Mouse (Mus musculus): ENCODE measurements around the gene 6430550D23Rik. TPM values are rescaled to one million over a fixed set of nuclear protein-coding genes. Genes with fewer than 3 reads are reported as not detected.
"Not testable (repeated sequence)": the region's sequence is repeated elsewhere in the genome, so short reads cannot be mapped to it uniquely, and the experiment has no call there.

6430550D23Rik gene
- polyA plus RNA-seq, 1 experiment, result not detected

DNA sequence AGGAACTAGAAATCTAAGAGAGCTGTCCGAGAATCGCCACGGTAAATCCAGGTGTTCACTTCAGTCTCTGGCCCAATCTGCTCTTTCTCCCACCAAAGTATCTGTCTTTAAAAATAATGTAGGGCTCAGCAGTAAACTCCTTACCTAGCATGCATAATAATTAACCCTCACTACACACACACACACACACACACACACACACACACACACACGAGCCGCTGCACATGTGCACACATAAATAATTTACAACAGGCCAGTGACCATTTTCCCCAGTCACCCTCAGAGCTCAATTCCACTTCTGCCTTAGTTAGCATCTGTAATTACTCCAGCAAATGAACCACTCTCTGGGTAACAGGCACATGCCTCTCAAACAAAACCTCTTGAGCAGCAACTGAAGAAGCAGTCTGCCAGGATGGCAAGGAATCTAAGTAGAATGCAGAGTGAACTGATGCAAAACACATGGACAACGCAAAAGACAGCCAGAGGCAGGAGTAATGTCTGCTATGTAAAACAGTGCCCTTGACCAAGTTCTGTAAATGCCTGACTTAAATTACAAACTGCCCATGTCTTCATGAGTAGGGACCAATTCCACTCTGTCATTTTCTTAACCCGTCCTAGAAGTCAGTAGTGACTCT is 78.9 kb downstream of the 6430550D23Rik start:
- Histone ChIP-seq H3K4me3 (ENCODE audit: insufficient read depth, low read depth, low read length) (no peak overlapping the region), H3K4me1 (ENCODE audit: control insufficient read depth, insufficient read depth, low read length) (peaks cover 4% of the 10 kb centered on the region; the same call in 1 of the 2 replicates), H3K27ac (ENCODE audit: insufficient read depth, low read depth, low read length) (no peak overlapping the region)
- WGBS, result 62% methylated on average over 7 of the region's 7 CpGs
- TF ChIP-seq POLR2A (IDR thresholded peaks at IDR 0.05; ENCODE audit: insufficient read depth, low read depth, low read length) (no peak), CTCF (IDR thresholded peaks at IDR 0.05; ENCODE audit: insufficient read depth, low read depth, low read length) (no peak)

DNA sequence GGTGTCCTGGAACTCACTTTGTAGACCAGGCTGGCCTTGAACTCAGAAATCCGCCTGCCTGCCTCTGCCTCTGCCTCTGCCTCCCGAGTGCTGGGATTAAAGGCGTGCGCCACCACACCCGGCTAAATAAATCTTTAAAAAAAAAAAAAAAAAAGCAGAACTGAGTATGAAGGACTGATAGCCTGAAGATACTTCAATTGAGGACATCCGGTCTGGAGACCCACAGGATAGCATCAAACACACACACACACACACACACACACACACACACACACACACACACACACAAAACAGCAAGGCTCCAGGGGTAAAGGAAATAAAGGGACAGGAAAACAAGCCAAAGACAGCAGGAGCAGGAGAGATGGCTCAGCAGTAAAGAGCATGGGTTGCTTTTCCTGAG is 82.6 kb downstream of the 6430550D23Rik start:
- not testable (repeated sequence) for H3K4me3 ChIP-seq (ENCODE audit: insufficient read depth, low read depth, low read length); H3K27ac ChIP-seq (ENCODE audit: insufficient read depth, low read depth, low read length); H3K4me1 ChIP-seq (ENCODE audit: control insufficient read depth, insufficient read depth, low read length)
- 95% methylated on average over 6 of the region's 6 CpGs for WGBS

Other genes starting within 250 kb of the 6430550D23Rik start
- gene Mmp24, start 232.6 kb downstream of the 6430550D23Rik start, polyA plus RNA-seq (2012; ENCODE audit: insufficient read depth, insufficient read length, low replicate concordance, missing spikeins), result not detected in 2 replicates
- not detected in 2 replicates for gene BC029722, start 188.6 kb downstream of the 6430550D23Rik start, polyA plus RNA-seq (2012; ENCODE audit: insufficient read depth, insufficient read length, low replicate concordance, missing spikeins)
- gene Eif6, start 181.1 kb downstream of the 6430550D23Rik start, polyA plus RNA-seq (2012; ENCODE audit: insufficient read depth, insufficient read length, low replicate concordance, missing spikeins), result not detected in 2 replicates
- gene Fam83c, start 173.1 kb downstream of the 6430550D23Rik start, polyA plus RNA-seq (2012; ENCODE audit: insufficient read depth, insufficient read length, low replicate concordance, missing spikeins), result not detected in 2 replicates
- 136 TPM in 1 of 2 replicates, not detected in the other for gene Uqcc1, start 77.7 kb downstream of the 6430550D23Rik start, polyA plus RNA-seq (2012; ENCODE audit: insufficient read depth, insufficient read length, low replicate concordance, missing spikeins)
- gene Gm15557, start 67.2 kb downstream of the 6430550D23Rik start, polyA plus RNA-seq (2012; ENCODE audit: insufficient read depth, insufficient read length, low replicate concordance, missing spikeins), result not detected in 2 replicates
- not detected in 2 replicates for gene Gdf5, start 62.6 kb downstream of the 6430550D23Rik start, polyA plus RNA-seq (2012; ENCODE audit: insufficient read depth, insufficient read length, low replicate concordance, missing spikeins)
- not detected in 2 replicates for gene Cep250, start 51.5 kb downstream of the 6430550D23Rik start, polyA plus RNA-seq (2012; ENCODE audit: insufficient read depth, insufficient read length, low replicate concordance, missing spikeins)
- gene Ergic3, start 68 bp upstream of the 6430550D23Rik start, polyA plus RNA-seq (2012; ENCODE audit: insufficient read depth, insufficient read length, low replicate concordance, missing spikeins), result not detected in 2 replicates
- gene Fer1l4, start 45.0 kb upstream of the 6430550D23Rik start, polyA plus RNA-seq (2012; ENCODE audit: insufficient read depth, insufficient read length, low replicate concordance, missing spikeins), result not detected in 2 replicates
- gene Spag4, start 57.2 kb upstream of the 6430550D23Rik start, polyA plus RNA-seq (2012; ENCODE audit: insufficient read depth, insufficient read length, low replicate concordance, missing spikeins), result not detected in 2 replicates
- not detected in 2 replicates for gene Cpne1, start 104.0 kb upstream of the 6430550D23Rik start, polyA plus RNA-seq (2012; ENCODE audit: insufficient read depth, insufficient read length, low replicate concordance, missing spikeins)
- gene Rbm12, start 104.0 kb upstream of the 6430550D23Rik start, polyA plus RNA-seq (2012; ENCODE audit: insufficient read depth, insufficient read length, low replicate concordance, missing spikeins), result 391 TPM in 1 of 2 replicates, not detected in the other
- gene Gm28036, start 119.1 kb upstream of the 6430550D23Rik start, polyA plus RNA-seq (2012; ENCODE audit: insufficient read depth, insufficient read length, low replicate concordance, missing spikeins), result not detected in 2 replicates
- not detected in 2 replicates for gene Romo1, start 136.1 kb upstream of the 6430550D23Rik start, polyA plus RNA-seq (2012; ENCODE audit: insufficient read depth, insufficient read length, low replicate concordance, missing spikeins)
- gene Nfs1, start 136.2 kb upstream of the 6430550D23Rik start, polyA plus RNA-seq (2012; ENCODE audit: insufficient read depth, insufficient read length, low replicate concordance, missing spikeins), result not detected in 2 replicates
- 643 TPM in 1 of 2 replicates, not detected in the other for gene Rbm39, start 172.3 kb upstream of the 6430550D23Rik start, polyA plus RNA-seq (2012; ENCODE audit: insufficient read depth, insufficient read length, low replicate concordance, missing spikeins)
- 586 TPM in 1 of 2 replicates, not detected in the other for gene Phf20, start 188.5 kb upstream of the 6430550D23Rik start, polyA plus RNA-seq (2012; ENCODE audit: insufficient read depth, insufficient read length, low replicate concordance, missing spikeins)

Measured in olfactory bulb, adult 2 months (tissue).